Mouse (Mus musculus) neural tube, embryonic 14.5 days (tissue): ENCODE results near the gene Necab2. TPM values are rescaled to one million over a fixed set of nuclear protein-coding genes. Genes with fewer than 3 reads are reported as not detected.

Experiments
- ATAC-seq: fragments of 200-750 bp; cut with Nextera tagmentation; 2 replicates; pipeline ENCODE4 v1.8.0; 2017; ENCODE audit warnings: low read depth, mild to moderate bottlenecking, moderate TSS enrichment, moderate library complexity
- H3K27ac ChIP-seq: fragments of 300-500 bp; sonication (generic); 2 replicates; pipeline ENCODE4 v1.5.1; 2014; ENCODE audit warnings: low read depth, mild to moderate bottlenecking, control low read depth, low read length, moderate library complexity, mixed read lengths
- H3K27me3 ChIP-seq: fragments of 300-500 bp; sonication (generic); 2 replicates; pipeline ENCODE4 v1.6.1; 2014; ENCODE audit warnings: low read length; ENCODE audit not compliant: control insufficient read depth, insufficient read depth
- H3K36me3 ChIP-seq: fragments of 300-500 bp; sonication (generic); 2 replicates; pipeline ENCODE4 v1.6.1; 2014; ENCODE audit warnings: low read length, mixed read lengths; ENCODE audit not compliant: control insufficient read depth, insufficient read depth
- H3K4me1 ChIP-seq: fragments of 300-500 bp; sonication (generic); 2 replicates; pipeline ENCODE4 v1.6.1; 2014; ENCODE audit warnings: low read length; ENCODE audit not compliant: control insufficient read depth, insufficient read depth
- H3K4me2 ChIP-seq: fragments of 300-500 bp; sonication (generic); 2 replicates; pipeline ENCODE4 v1.6.1; 2014; ENCODE audit warnings: mild to moderate bottlenecking, low read depth, low read length, control low read depth
- H3K4me3 ChIP-seq: fragments of 300-500 bp; sonication (generic); 2 replicates; pipeline ENCODE4 v1.5.1; 2014; ENCODE audit warnings: low read depth, low read length, control low read depth, mixed read lengths
- H3K9ac ChIP-seq: fragments of 300-500 bp; sonication (generic); replicated peaks from 2 replicates; pipeline ENCODE4 v1.6.1; 2014; ENCODE audit warnings: low read depth, mild to moderate bottlenecking, control low read depth, low read length, mixed read lengths
- H3K9me3 ChIP-seq: fragments of 300-500 bp; sonication (generic); 2 replicates; pipeline ENCODE4 v1.6.1; 2016; ENCODE audit warnings: low read length; ENCODE audit not compliant: control insufficient read depth
- WGBS: fragments of 180-500 bp; shearing (Covaris S2); extraction: QIAGEN DNeasy Blood & Tissue Kit; methylation state at CpG from one replicate; pipeline ENCODE4 v1.1.7; 2014; 5-methylcytosine and 5-hydroxymethylcytosine counted together
- polyA plus RNA-seq: library from polyadenylated mRNA; unstranded; fragments of >200 nt; fragmentation: Nextera tagmentation; extraction: Ambion mirVana; gene quantifications from 2 replicates; pipeline ENCODE4 v1.2.1, GENCODE M21; 2014

Gene Necab2
- polyA plus RNA-seq, 1 experiment from 2014 or later: 39.6 TPM

DNA sequence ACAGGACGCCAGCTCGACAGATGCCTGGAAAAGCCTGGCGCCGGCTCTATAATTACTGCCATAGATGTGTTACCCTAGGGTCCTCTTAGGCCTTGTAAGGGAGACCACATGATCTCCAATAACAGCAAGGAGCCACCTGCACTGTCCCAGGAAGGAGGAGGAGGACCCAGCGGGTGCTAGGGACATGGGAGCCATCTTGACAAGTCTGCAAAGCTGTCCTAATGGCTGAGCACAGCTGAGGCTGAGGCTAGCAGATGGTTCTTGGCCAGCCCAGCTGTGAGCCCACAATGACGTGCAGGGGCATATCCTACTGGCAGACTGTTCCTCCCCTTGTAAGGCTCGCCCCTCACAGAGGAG is 6.6 kb upstream of the Necab2 start:
- Histone ChIP-seq H3K4me2 (no peak overlapping the region), H3K9ac (no peak overlapping the region), H3K4me1 (no peaks in the 10 kb centered on the region; the same call in none of the 2 replicates), H3K9me3 (no peaks in the 10 kb centered on the region), H3K4me3 (no peak overlapping the region), H3K27ac (no peak overlapping the region), H3K36me3 (no peaks in the 10 kb centered on the region), H3K27me3 (no peaks in the 10 kb centered on the region)
- peak; percentile 71 for ATAC-seq
- 36% methylated on average over 7 of the region's 7 CpGs for WGBS

DNA sequence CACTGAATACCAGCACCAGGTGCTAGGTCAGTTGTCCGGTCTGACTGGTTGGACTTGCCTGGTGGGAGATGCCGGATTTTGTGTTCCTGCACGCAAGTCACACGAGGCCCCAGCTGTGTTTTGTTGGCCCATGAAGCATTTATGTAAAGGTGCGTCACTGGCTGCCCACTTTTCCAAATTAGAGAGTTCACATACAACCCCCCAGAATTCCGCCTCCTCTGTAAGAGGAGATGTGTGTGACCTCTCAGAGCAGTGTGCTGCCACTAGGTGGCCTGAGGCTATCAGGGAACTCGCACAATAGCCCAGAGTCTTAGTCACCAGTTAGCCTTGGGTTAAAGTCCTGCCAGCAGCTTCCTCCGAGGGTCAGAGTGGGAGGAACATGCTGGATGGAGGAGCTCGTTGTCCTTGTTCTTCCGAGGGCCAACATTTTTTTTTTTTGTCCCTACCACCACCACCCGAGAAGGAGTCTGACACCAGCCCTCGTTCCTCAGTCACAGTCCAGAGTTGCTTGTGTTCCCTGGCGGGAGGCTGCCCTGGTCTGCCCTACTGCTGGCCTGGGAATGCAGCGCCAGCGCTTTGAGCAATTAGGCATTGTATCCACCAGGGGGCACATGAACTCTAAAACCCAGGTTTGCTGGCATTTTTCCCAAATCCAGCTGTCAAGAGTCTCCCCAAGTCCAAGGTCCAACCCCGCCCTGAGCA is 6.1 kb upstream of the Necab2 start:
- ATAC-seq: peak; percentile 45; the same call in 1 of the 2 replicates
- 8% methylated on average over 16 of the region's 16 CpGs for WGBS

DNA sequence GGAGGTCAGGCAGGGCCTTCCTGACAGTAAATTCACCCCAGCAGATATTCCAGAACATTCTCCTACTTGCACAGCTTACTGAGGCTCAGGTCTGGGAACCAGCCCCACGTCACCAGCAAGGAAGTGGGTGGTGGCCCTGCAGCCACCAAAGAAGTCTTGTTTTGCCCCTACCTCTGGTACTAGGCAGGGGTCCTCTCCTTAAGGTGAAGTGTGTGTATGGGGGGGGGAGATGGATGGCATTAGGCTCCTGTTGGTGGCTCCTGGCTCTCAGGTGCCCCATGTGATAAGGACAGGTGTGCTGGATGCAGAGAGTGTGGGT is 5.6 kb upstream of the Necab2 start:
- no peak overlapping the region for H3K9ac ChIP-seq
- H3K4me2 ChIP-seq: no peak overlapping the region
- no peaks in the 10 kb centered on the region for H3K27me3 ChIP-seq
- no peak for ATAC-seq
- H3K36me3 ChIP-seq: no peaks in the 10 kb centered on the region
- 53% methylated on average over 1 of the region's 1 CpGs for WGBS
- no peak overlapping the region for H3K27ac ChIP-seq
- no peaks in the 10 kb centered on the region; the same call in none of the 2 replicates for H3K4me1 ChIP-seq
- H3K9me3 ChIP-seq: no peaks in the 10 kb centered on the region
- H3K4me3 ChIP-seq: no peak overlapping the region

More for the DNA sequence above, 6.1 kb upstream of the Necab2 start:
- Histone ChIP-seq H3K4me2 (no peak overlapping the region), H3K27ac (no peak overlapping the region), H3K27me3 (no peaks in the 10 kb centered on the region), H3K36me3 (no peaks in the 10 kb centered on the region), H3K9me3 (no peaks in the 10 kb centered on the region), H3K4me1 (no peaks in the 10 kb centered on the region; the same call in none of the 2 replicates), H3K9ac (no peak overlapping the region), H3K4me3 (no peak overlapping the region)

- Histone ChIP-seq H3K4me2 (no peak overlapping the region), H3K27me3 (no peaks in the 10 kb centered on the region), H3K4me3 (no peak overlapping the region), H3K9ac (no peak overlapping the region), H3K4me1 (no peaks in the 10 kb centered on the region; the same call in none of the 2 replicates), H3K9me3 (no peaks in the 10 kb centered on the region), H3K36me3 (no peaks in the 10 kb centered on the region), H3K27ac (no peak overlapping the region)
- WGBS: 77% methylated on average over 5 of the region's 5 CpGs
- no peak for ATAC-seq
Observed at GRCm38 (mm10) chr8:119442013-119442412, 4.5 kb upstream of the Necab2 start.

GRCm38 (mm10) chr8:119442970-119443369 is 3.5 kb upstream of the Necab2 start:
- 0 out of 2 replicates have a peak, but pooled peaks cover 1% of the 10 kb centered on the region for H3K27me3 ChIP-seq
- no peak overlapping the region for H3K9ac ChIP-seq
- H3K4me2 ChIP-seq: no peak overlapping the region
- no peaks in the 10 kb centered on the region for H3K9me3 ChIP-seq
- H3K27ac ChIP-seq: no peak overlapping the region
- no peak overlapping the region for H3K4me3 ChIP-seq
- no peak for ATAC-seq
- H3K4me1 ChIP-seq: no peaks in the 10 kb centered on the region; the same call in none of the 2 replicates
- H3K36me3 ChIP-seq: no peaks in the 10 kb centered on the region
- WGBS: 96% methylated on average over 8 of the region's 8 CpGs

DNA sequence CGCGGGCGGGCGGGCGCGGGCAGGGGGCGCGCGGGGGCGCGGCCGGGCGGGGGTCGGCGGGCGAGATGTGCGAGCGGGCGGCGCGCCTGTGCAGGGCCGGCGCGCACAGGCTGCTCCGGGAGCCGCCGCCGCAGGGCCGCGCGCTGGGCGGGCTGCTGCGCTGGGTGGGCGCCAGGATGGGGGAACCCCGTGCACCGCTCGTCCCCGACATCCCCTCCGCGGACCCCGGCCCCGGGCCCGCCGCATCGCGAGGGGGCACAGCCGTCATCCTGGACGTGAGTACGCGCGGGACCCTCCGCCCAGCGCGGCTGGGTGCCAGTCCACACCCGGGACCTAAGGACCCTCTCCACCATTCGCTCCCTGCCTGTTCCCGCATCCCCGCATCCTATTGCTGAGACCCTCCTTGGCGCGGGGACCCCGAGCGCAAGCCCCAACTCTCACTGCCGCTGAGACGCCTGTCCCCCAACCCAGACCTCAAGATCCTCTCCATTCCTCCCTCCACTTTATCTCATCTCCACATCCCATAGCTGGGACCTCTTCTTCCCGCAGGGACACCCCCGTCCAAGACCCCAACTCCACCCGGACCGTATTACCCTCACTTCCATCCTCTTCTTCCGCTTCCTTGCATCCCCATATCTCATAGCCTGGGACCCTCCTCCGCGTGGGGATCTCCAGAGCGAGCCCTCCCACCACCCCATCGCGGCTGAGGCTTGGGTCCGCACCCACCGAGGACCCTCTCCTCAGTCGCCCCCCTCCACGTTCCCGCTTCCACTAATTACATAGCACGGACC is 666 bp downstream of the Necab2 start:
- Histone ChIP-seq H3K4me2 (peak overlapping the region; percentile 76), H3K9ac (peak overlapping the region; percentile 70), H3K9me3 (no peaks in the 10 kb centered on the region), H3K4me3 (peak overlapping the region; percentile 58), H3K4me1 (no peaks in the 10 kb centered on the region), H3K27me3 (peaks cover 7% of the 10 kb centered on the region; the same call in 1 of the 2 replicates), H3K36me3 (no peaks in the 10 kb centered on the region), H3K27ac (no peak overlapping the region)
- WGBS: 1% methylated on average over 42 of the region's 80 CpGs
- peak; percentile 39; the same call in 1 of the 2 replicates for ATAC-seq

DNA sequence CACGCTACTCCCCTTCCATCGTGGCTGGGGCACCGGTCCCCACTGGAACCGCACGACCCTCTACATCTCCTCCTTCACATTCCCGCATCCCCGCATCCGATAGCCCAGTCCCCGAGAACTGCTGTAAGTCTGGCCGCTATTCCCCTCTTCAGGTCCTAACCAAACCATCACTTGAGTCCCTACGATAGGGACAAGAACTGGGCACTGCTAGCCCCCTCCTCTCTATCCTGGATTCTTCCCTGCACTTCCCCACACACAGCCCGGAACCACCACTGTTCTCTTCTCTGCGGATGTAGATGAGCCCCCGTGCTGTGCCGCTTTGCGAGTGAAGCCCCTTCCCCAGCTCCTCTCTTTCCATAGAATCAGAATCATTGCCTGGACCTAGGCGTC is 1.3 kb downstream of the Necab2 start:
- Histone ChIP-seq H3K36me3 (no peaks in the 10 kb centered on the region), H3K27ac (no peak overlapping the region), H3K27me3 (peaks cover 7% of the 10 kb centered on the region; the same call in 1 of the 2 replicates), H3K4me1 (no peaks in the 10 kb centered on the region), H3K9ac (peak overlapping the region; percentile 70), H3K4me2 (peak overlapping the region; percentile 76), H3K4me3 (peak overlapping the region; percentile 58), H3K9me3 (no peaks in the 10 kb centered on the region)
- no peak for ATAC-seq
- WGBS: 0% methylated on average over 17 of the region's 17 CpGs

- 77% methylated on average over 12 of the region's 12 CpGs for WGBS
- H3K4me2 ChIP-seq: no peak overlapping the region
Observed at GRCm38 (mm10) chr8:119449627-119450026, 3.1 kb downstream of the Necab2 start.

GRCm38 (mm10) chr8:119451131-119451530 is 4.6 kb downstream of the Necab2 start:
- no peak overlapping the region for H3K4me3 ChIP-seq
- no peaks in the 10 kb centered on the region for H3K4me1 ChIP-seq
- H3K9ac ChIP-seq: no peak overlapping the region
- H3K27me3 ChIP-seq: peaks cover 7% of the 10 kb centered on the region; the same call in 1 of the 2 replicates
- no peaks in the 10 kb centered on the region for H3K36me3 ChIP-seq
- H3K4me2 ChIP-seq: no peak overlapping the region
- no peak for ATAC-seq
- no peak overlapping the region for H3K27ac ChIP-seq
- no peaks in the 10 kb centered on the region for H3K9me3 ChIP-seq
- 87% methylated on average over 4 of the region's 4 CpGs for WGBS

More at GRCm38 (mm10) chr8:119449627-119450026, 3.1 kb downstream of the Necab2 start:
- no peak overlapping the region for H3K27ac ChIP-seq
- no peak for ATAC-seq
- no peaks in the 10 kb centered on the region for H3K9me3 ChIP-seq
- peaks cover 7% of the 10 kb centered on the region; the same call in 1 of the 2 replicates for H3K27me3 ChIP-seq
- no peaks in the 10 kb centered on the region for H3K4me1 ChIP-seq
- H3K36me3 ChIP-seq: no peaks in the 10 kb centered on the region
- H3K9ac ChIP-seq: no peak overlapping the region
- H3K4me3 ChIP-seq: no peak overlapping the region
